Mouse (Mus musculus): ENCODE measurements around the gene Tmem268.

Gene Tmem268

GRCm38 (mm10) chr4:63555111-63555510, 3.5 kb upstream of the Tmem268 start:
- DNase-seq (ENCODE audit: low spot score): no peak

- no peak for DNase-seq (ENCODE audit: low spot score)
Measured at GRCm38 (mm10) chr4:63556665-63557064, 1.9 kb upstream of the Tmem268 start.

GRCm38 (mm10) chr4:63557124-63558059, 1.2 kb upstream of the Tmem268 start:
- DNase-seq (ENCODE audit: low spot score): no peak

- no peak for DNase-seq (ENCODE audit: low spot score)
Measured at GRCm38 (mm10) chr4:63559127-63559697, 631 bp downstream of the Tmem268 start.

- no peak for DNase-seq (ENCODE audit: low spot score)
Measured at GRCm38 (mm10) chr4:63560079-63560478, 1.5 kb downstream of the Tmem268 start.

GRCm38 (mm10) chr4:63561861-63562675, 3.5 kb downstream of the Tmem268 start:
- DNase-seq (ENCODE audit: low spot score): no peak

- DNase-seq (ENCODE audit: low spot score): no peak
Measured at GRCm38 (mm10) chr4:63562742-63563141, 4.2 kb downstream of the Tmem268 start.

GRCm38 (mm10) chr4:63567712-63568390, 9.3 kb downstream of the Tmem268 start:
- DNase-seq (ENCODE audit: low spot score): no peak

- no peak for DNase-seq (ENCODE audit: low spot score)
Measured at GRCm38 (mm10) chr4:63569322-63569721, 10.7 kb downstream of the Tmem268 start.

GRCm38 (mm10) chr4:63570208-63570781, 11.7 kb downstream of the Tmem268 start:
- DNase-seq (ENCODE audit: low spot score): no peak

- no peak for DNase-seq (ENCODE audit: low spot score)
Measured at GRCm38 (mm10) chr4:63572621-63573020, 14.0 kb downstream of the Tmem268 start.

- no peak for DNase-seq (ENCODE audit: low spot score)
Measured at GRCm38 (mm10) chr4:63579649-63580048, 21.1 kb downstream of the Tmem268 start.

- no peak for DNase-seq (ENCODE audit: low spot score)
Measured at GRCm38 (mm10) chr4:63580078-63580477, 21.5 kb downstream of the Tmem268 start.

- no peak for DNase-seq (ENCODE audit: low spot score)
Measured at GRCm38 (mm10) chr4:63582580-63582979, 24.0 kb downstream of the Tmem268 start.

GRCm38 (mm10) chr4:63585216-63585615, 26.6 kb downstream of the Tmem268 start:
- DNase-seq (ENCODE audit: low spot score): no peak

GRCm38 (mm10) chr4:63586240-63586639, 27.7 kb downstream of the Tmem268 start:
- no peak for DNase-seq (ENCODE audit: low spot score)

GRCm38 (mm10) chr4:63589987-63590386, 31.4 kb downstream of the Tmem268 start:
- no peak for DNase-seq (ENCODE audit: low spot score)

- no peak for DNase-seq (ENCODE audit: low spot score)
Measured at GRCm38 (mm10) chr4:63590538-63590937, 32.0 kb downstream of the Tmem268 start.

- no peak for DNase-seq (ENCODE audit: low spot score)
Measured at GRCm38 (mm10) chr4:63594459-63595110, 36.0 kb downstream of the Tmem268 start.

GRCm38 (mm10) chr4:63595259-63595658, 36.7 kb downstream of the Tmem268 start:
- DNase-seq (ENCODE audit: low spot score): no peak

GRCm38 (mm10) chr4:63596010-63596409, 37.4 kb downstream of the Tmem268 start:
- DNase-seq (ENCODE audit: low spot score): no peak

All from urinary bladder, postnatal 25 days (tissue).